Mouse (Mus musculus): ENCODE measurements at regions not wholly inside any gene's neighbourhood (a gene's known extent, or its start where the extent isn't known, plus 50 kb on each side); places are given as distances from the start of the nearest gene placed in this dataset.

- TF ChIP-seq CTCF (conservative IDR thresholded peaks at IDR 0.05; ENCODE audit: low read length) = no peak
- no peak for TF ChIP-seq POU5F1 (IDR thresholded peaks at IDR 0.05; ENCODE audit: borderline replicate concordance, low read length)
Measured at GRCm38 (mm10) chr13:37632835-37633440, 145.3 kb upstream of the Rreb1 start.
